Mouse (Mus musculus) kidney, adult 2 months (tissue): ENCODE measurements around the gene Crtac1.

Experiments
- CTCF ChIP-seq: fragments of 200-500 bp; conservative IDR thresholded peaks from 2 replicates; pipeline ENCODE4 v1.5.1; 2011; ENCODE audit warnings: low read depth, mild to moderate bottlenecking, control low read depth, low read length, moderate library complexity, mixed read lengths; ENCODE audit not compliant: insufficient read depth, insufficient read length
- POLR2A ChIP-seq: fragments of 200-500 bp; IDR thresholded peaks from one replicate; pipeline ENCODE4 v1.6.1; 2011; ENCODE audit warnings: low read depth, low read length, control low read depth

DNA sequence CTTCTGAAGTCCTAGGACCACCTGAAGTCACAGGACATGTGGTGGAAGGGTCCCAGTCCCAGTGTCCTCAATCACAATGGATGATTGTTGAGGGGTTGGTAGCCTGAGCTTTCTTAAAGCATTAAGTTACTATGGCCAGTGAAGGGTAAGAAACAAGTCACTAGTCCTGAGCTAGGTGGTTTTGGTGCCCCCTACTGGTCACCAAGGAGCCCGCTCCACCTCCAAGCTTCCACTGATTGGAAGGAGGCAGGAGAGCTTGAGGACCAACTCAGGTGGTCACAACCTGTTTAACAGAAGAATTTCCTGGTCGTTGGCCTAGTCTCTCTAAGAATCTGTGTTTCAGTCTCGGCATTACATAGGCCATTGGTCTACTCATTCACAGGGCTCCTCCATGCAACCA, 2.2 kb downstream of the Crtac1 start:
- TF ChIP-seq POLR2A (no peak), CTCF (peak; percentile 66)
